9 mouse cellular contexts compared by ENCODE assay signal in the genomic region with DNA sequence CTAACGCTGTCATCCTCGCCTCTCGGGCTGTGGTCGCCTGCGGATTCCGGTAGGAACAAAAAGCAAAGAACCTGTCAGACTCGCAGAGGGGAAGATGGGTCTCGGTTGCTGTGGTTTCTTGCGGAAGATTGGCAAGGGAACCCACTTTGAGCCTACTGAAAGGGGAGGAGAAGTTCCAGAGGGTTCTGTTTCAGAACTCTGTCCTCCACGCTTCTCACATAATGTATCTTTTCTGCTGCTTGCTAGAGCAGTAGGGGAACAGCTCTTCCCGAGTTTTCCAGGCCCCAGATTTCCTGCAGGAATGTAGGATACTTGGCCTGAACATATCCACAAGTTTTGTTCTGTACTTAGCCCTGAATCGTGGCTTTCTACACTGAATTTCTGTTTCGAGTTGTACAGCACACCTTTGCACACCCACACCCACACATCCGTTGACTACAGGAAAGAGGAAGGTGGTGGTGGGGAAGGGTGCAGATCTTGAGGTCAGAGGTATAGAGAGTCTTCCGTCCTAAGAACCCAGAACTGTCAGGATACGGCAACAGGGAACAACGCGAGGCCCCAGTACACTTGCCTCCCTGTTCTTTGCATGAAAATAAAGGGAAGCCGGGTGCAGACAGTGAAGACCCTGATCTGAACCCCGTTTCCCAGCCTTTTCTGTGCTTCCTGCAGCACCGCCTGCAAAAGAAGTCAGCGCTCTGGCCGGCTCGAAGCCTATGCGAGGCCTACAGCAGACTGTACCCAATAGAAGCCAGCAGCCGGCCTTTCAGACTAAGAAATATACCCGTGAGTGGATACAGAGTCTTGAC. TPM values are rescaled to one million over a fixed set of nuclear protein-coding genes. Genes with fewer than 3 reads are reported as not detected.
DNase-seq lines count a peak whose midpoint lies in the region; ATAC-seq lines count a peak whose summit lies in the region.
"Had no signal": no experiment of that assay in that cellular context is flagged by ENCODE, and none has a peak within 500 bp of the region (broad histone marks: within the 10 kb centered on the region; RNA-seq: fewer than 3 reads in every experiment).

No protein-coding gene starts in this region.

- no peak overlapping the region for H3K27ac ChIP-seq in heart, embryonic 13.5 days (replicated peaks)
- no peak overlapping the region for H3K27ac ChIP-seq in midbrain, embryonic 14.5 days (replicated peaks; ENCODE audit: low read depth, low read length)

- intact Hi-C loops in heart, postnatal 25 days (cut with DNase I) = no loop called here

- peaks cover 97% of the 10 kb centered on the region for H3K27me3 ChIP-seq in heart, embryonic 13.5 days (replicated peaks)
- peaks cover 93% of the 10 kb centered on the region for H3K27me3 ChIP-seq in midbrain, embryonic 14.5 days (ENCODE audit: control insufficient read depth, insufficient read depth, low read length)
- H3K27me3 ChIP-seq: CH12.LX had no signal

- no peaks in the 10 kb centered on the region for H3K9me3 ChIP-seq in heart, embryonic 13.5 days
- no peaks in the 10 kb centered on the region for H3K9me3 ChIP-seq in midbrain, embryonic 14.5 days (ENCODE audit: control insufficient read depth, low read length)

- H3K36me3 ChIP-seq in heart, embryonic 13.5 days = no peaks in the 10 kb centered on the region
- no peaks in the 10 kb centered on the region for H3K36me3 ChIP-seq in midbrain, embryonic 14.5 days (ENCODE audit: control insufficient read depth, insufficient read depth, low read length)

- ATAC-seq in heart, embryonic 13.5 days (ENCODE audit: extremely low read depth, insufficient number of reproducible peaks, low FRiP score, low TSS enrichment) = no peak
- peak; percentile 18 to 19; a peak in 3 of 4 replicates for ATAC-seq in hematopoietic stem cell, adult 5-6 weeks (replicated peaks in 1 of 2; ENCODE audit: insufficient read depth in 1 of 2, low FRiP score in 2 of 2, low TSS enrichment in 1 of 2, low read depth in 1 of 2, poor library complexity in 2 of 2, severe bottlenecking in 2 of 2)
- ATAC-seq in midbrain, embryonic 14.5 days (ENCODE audit: low FRiP score, low TSS enrichment) = no peak

- peak overlapping the region; percentile 30 for H3K4me3 ChIP-seq in heart, embryonic 13.5 days
- peak overlapping the region; percentile 7; the same call in 1 of the 2 replicates for H3K4me3 ChIP-seq in midbrain, embryonic 14.5 days (replicated peaks; ENCODE audit: low read depth, low read length)

- H3K4me2 ChIP-seq in heart, embryonic 13.5 days = peak overlapping the region; percentile 43
- no peak overlapping the region for H3K4me2 ChIP-seq in midbrain, embryonic 14.5 days (ENCODE audit: low read length)

- H3K4me1 ChIP-seq in heart, embryonic 13.5 days = peaks cover 28% of the 10 kb centered on the region
- H3K4me1 ChIP-seq in midbrain, embryonic 14.5 days (ENCODE audit: control insufficient read depth, insufficient read depth, low read length) = peaks cover 15% of the 10 kb centered on the region

- no peak overlapping the region for H3K9ac ChIP-seq in heart, embryonic 13.5 days
- H3K9ac ChIP-seq in midbrain, embryonic 14.5 days (replicated peaks; ENCODE audit: low read length) = no peak overlapping the region

- whole genome bisulfite sequencing in heart, embryonic 13.5 days = 5% methylated on average over 27 of the region's 27 CpGs
- under 1% methylated on average over 27 of the region's 27 CpGs for WGBS in midbrain, embryonic 14.5 days

- no peak for DNase-seq in heart, postnatal 25 days (ENCODE audit: low spot score)
- DNase-seq in R1 (ENCODE audit: low read depth, low spot score) = peak; percentile 25
- DNase-seq in midbrain, embryonic 14.5 days = peak; percentile 32
- no peak for DNase-seq in layer of hippocampus, postnatal 14 days (ENCODE audit: low spot score in 2 of 2)
- DNase-seq in cerebellum, postnatal 25 days = no peak
- DNase-seq in layer of hippocampus, postnatal 36 days = no peak

RNA-seq across cellular contexts. Expression of a gene that starts 2.0 kb away (rescaled TPM):
- 0.08 and 0.19 TPM in 2 replicates for polyA plus RNA-seq in heart, embryonic 13.5 days (2015; fragmentation: Nextera tagmentation; extraction: Ambion mirVana)
- not detected for total RNA-seq in heart, postnatal 25 days (2021)
- not detected in 2 replicates for total RNA-seq in hematopoietic stem cell, adult 5-6 weeks (2017)
- polyA plus RNA-seq in midbrain, embryonic 14.5 days (2014; fragmentation: Nextera tagmentation; extraction: Ambion mirVana) = not detected in 2 replicates
- total RNA-seq in layer of hippocampus, postnatal 14 days (2021) = not detected
- total RNA-seq in layer of hippocampus, postnatal 36 days (2021) = not detected
- total RNA-seq: CH12.LX had no signal

RNA-seq across cellular contexts. Expression of a gene that starts 54.4 kb away (rescaled TPM):
- 36.0 and 42.5 TPM in 2 replicates for polyA plus RNA-seq in heart, embryonic 13.5 days (2015; fragmentation: Nextera tagmentation; extraction: Ambion mirVana)
- total RNA-seq in heart, postnatal 25 days (2021) = 10 to 100 TPM; 78.9 to 84.1 TPM
- total RNA-seq in hematopoietic stem cell, adult 5-6 weeks (2017) = 30.4 and 60.7 TPM in 2 replicates
- polyA plus RNA-seq in midbrain, embryonic 14.5 days (2014; fragmentation: Nextera tagmentation; extraction: Ambion mirVana) = 68.4 and 76.1 TPM in 2 replicates
- total RNA-seq in layer of hippocampus, postnatal 14 days (2021) = 10 to 100 TPM; 64.0 to 67.0 TPM
- 10 to 100 TPM; 87.2 to 90.0 TPM for total RNA-seq in layer of hippocampus, postnatal 36 days (2021)

Comparison
In these comparisons a context has a peak if more than half of its experiments do, and no peak if none do; other contexts are left out.
1. ATAC-seq: peak in hematopoietic stem cell, adult 5-6 weeks (2 of 2); none in heart, embryonic 13.5 days (single experiment) and midbrain, embryonic 14.5 days (single experiment).
2. DNase-seq: peak in R1 (single experiment) and midbrain, embryonic 14.5 days (single experiment); none in heart, postnatal 25 days (single experiment), layer of hippocampus, postnatal 14 days (0 of 2), cerebellum, postnatal 25 days (0 of 2) and layer of hippocampus, postnatal 36 days (0 of 2).